Mouse (Mus musculus) splenic B cell, adult 2 months (primary cell): Measurements from ENCODE around the gene Sgpl1.
"Not testable (repeated sequence)": the region's sequence is repeated elsewhere in the genome, so short reads cannot be mapped to it uniquely, and the experiment has no call there.

Experiments used
- DNase-seq: peaks from one replicate; pipeline ENCODE4 v3.0.0-alpha.2; 2011; ENCODE audit warnings: low read depth, low spot score
- H3K27me3 ChIP-seq: 2 replicates; pipeline ENCODE4 v1.6.1; 2012; ENCODE audit warnings: mild to moderate bottlenecking, low read length, moderate library complexity, mixed read lengths; ENCODE audit not compliant: control insufficient read depth, poor library complexity, insufficient read depth, severe bottlenecking
- H3K36me3 ChIP-seq: 2 replicates; pipeline ENCODE4 v1.6.1; 2012; ENCODE audit warnings: mild to moderate bottlenecking, low read length, moderate library complexity, mixed read lengths; ENCODE audit not compliant: control insufficient read depth, poor library complexity, insufficient read depth, severe bottlenecking

The Sgpl1 gene

DNA sequence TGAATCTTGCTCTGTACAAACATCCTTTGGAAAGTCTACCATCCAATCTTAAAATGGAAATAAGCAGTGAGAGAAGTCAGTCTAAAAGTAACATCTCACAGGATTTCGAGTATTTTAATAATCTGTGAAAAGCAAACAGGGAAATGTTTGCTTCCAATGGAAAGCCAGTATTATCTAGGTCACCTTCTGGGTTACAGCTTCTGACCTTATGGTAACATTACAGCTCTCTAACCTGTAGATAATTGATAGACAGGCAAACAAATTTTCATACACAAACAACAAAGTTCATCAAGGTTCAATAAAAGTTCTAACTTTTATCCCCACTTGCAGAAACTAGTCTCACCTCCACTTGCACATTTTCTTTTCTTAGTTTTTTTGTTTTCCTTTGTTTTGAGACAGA lies 9.9 kb downstream of the Sgpl1 start:
- no peaks in the 10 kb centered on the region for H3K27me3 ChIP-seq
- no peaks in the 10 kb centered on the region for H3K36me3 ChIP-seq
- DNase-seq: no peak

GRCm38 (mm10) chr10:61135226-61135839 lies 12.2 kb downstream of the Sgpl1 start:
- no peaks in the 10 kb centered on the region for H3K27me3 ChIP-seq
- DNase-seq: peak; percentile 43
- H3K36me3 ChIP-seq: no peaks in the 10 kb centered on the region

- no peak for DNase-seq
These were observed 13.5 kb downstream of the Sgpl1 start for GRCm38 (mm10) chr10:61134041-61134440.

DNA sequence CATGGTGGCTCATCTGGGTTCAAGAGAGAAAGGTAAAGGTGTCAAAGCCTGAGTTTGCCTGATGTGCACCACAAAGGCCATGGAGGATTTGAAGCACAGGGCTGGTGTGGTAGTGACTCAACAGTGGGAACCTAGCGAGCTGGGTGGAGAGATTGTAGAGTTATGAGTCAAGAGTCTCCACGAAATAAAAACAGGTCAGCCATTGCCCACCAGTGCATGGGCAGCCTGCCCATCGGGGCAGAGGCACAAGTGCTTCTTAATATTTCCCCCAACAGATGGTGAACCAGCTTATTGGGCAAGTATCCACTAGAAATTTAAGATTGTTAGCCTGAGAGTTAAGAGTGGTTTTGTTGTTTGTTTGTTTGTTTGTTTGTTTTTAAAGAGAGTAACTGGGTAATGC lies 16.5 kb downstream of the Sgpl1 start:
- DNase-seq: no peak
- Histone ChIP-seq H3K36me3 (no peaks in the 10 kb centered on the region), H3K27me3 (no peaks in the 10 kb centered on the region)

More at GRCm38 (mm10) chr10:61134041-61134440, 13.5 kb downstream of the Sgpl1 start:
- Histone ChIP-seq H3K36me3 (no peaks in the 10 kb centered on the region), H3K27me3 (no peaks in the 10 kb centered on the region)

DNA sequence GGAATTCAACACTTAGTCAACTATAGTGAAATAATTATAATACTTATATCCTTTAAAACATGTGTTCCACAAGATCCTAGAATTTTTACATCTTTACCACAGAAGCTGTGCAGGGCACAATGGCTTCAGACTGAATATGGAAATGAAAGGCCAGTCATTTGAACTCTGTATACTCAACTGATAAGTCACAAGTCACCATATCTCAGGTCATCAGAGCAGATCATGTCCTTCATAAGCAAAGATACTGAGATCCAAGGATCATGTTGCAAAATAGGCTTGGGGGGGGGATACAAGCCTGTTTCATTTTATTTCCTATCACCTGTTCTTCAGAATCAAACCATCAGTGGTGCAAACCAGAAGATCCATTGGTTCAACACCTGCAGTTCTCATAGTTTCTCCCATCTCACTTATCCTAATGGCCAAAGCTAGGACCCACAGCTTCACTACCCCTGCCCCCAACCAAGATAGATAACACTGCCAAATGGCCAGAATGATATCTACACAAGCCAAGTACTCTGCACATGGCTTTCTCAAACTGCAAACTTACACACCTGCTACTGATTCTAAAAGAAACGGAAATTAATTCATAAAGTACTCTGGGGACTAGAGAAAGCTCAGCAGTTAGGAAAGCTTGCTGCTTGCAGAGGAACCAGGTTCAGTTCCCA lies 18.7 kb downstream of the Sgpl1 start:
- no peak for DNase-seq
- H3K36me3 ChIP-seq: no peaks in the 10 kb centered on the region
- no peaks in the 10 kb centered on the region for H3K27me3 ChIP-seq

- no peaks in the 10 kb centered on the region for H3K27me3 ChIP-seq
- no peaks in the 10 kb centered on the region for H3K36me3 ChIP-seq
- no peak for DNase-seq
These were observed 23.0 kb downstream of the Sgpl1 start for GRCm38 (mm10) chr10:61124462-61124861.

DNA sequence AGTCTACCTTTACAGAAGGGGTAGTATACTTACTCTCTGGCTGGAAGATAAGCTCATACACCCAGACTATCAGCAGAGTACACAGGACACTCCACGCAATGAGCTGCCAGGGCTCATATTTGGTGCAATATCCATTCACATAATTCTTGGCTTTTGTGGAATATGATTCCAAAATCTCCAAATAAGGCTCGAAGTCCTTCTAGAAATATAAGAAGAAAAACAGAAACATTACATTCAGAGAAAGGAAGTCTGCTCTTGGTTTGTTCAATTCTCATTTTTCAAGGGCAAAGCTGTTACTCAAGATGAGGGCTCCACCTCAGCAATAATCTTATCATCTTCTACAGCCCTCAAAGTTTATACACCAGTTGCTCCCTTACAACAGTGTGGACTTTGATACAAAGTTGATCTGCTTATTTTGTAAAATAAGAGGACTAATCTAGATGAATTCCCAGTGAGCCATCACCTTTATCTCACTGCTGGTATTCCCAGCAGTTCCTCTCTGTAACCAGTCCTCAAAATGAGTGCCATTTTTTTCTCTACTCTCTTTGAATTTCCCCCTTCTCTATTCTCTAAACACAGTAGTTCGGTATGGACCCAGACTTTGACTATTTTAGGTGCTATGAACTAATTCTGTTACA lies 24.1 kb downstream of the Sgpl1 start:
- Histone ChIP-seq H3K27me3 (no peaks in the 10 kb centered on the region), H3K36me3 (no peaks in the 10 kb centered on the region)
- DNase-seq: no peak

DNA sequence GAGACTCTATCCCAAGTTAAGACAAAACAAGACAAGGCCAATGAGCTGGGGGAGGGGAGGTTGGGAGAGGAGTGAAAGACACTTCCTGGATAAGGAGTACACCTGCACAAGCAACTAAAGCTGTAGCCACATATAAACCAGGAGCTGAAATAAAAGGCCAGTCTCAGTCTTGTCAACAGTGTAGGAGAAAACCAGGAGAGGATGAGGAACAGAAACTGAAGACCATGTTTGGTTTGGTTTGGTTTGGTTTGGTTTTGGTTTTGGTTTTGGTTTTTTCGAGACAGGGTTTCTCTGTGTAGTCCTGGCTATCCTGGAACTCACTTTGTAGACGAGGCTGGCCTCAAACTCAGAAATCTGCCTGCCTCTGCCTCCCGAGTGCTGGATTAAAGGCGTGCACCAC lies 25.8 kb downstream of the Sgpl1 start:
- DNase-seq: peak; percentile 48
- not testable (repeated sequence) for H3K36me3 ChIP-seq

GRCm38 (mm10) chr10:61114246-61114720 lies 33.2 kb downstream of the Sgpl1 start:
- Histone ChIP-seq H3K27me3 (no peaks in the 10 kb centered on the region), H3K36me3 (peaks cover 3% of the 10 kb centered on the region)
- peak; percentile 51 for DNase-seq

More for the DNA sequence above, 25.8 kb downstream of the Sgpl1 start:
- H3K27me3 ChIP-seq: not testable (repeated sequence)

DNA sequence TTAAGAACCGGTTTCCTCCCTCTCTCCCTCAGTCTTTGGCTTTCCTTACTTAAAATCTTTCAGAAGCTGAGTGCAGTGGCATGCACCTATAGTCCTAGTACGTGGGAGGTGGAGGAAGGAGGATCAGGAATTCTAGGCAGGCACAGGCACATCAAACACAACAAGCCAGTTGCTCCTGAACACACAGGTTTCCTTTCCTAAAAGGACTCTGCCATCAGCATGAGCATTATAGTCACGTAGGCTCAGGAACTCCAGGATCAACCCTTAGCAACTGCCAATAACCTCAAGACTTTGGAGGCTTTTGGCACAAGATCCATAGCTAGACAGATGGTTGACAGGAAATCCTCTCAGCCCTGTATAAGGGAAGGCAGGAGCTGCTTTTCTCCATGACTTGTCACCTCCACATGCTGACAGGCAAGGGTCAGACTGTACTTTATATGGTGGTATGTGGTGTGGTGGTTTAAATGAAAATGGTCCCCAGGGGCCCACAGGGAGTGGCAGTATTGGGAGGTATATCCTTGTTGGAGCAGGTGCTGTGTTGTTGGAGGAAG lies 43.9 kb downstream of the Sgpl1 start:
- Histone ChIP-seq H3K36me3 (peaks cover 18% of the 10 kb centered on the region; the same call in 1 of the 2 replicates), H3K27me3 (no peaks in the 10 kb centered on the region)
- no peak for DNase-seq

DNA sequence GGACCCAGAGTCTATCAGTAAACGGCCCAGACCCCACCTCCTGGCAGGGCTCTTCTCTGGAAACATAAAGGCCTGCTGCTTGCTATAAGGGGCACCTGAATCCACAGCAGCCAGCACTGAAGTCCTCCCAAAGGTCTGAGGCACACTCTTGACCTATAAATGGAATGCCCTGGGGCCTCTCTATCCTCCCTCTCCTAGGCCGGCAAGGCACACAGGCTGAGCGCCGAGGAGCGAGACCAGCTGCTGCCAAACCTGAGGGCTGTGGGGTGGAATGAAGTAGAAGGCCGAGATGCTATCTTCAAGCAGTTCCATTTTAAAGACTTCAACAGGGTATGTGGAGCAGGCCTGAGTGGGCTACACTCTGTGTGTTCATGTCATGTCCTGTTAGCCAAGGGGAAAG lies 55.6 kb downstream of the Sgpl1 start:
- H3K36me3 ChIP-seq: no peaks in the 10 kb centered on the region
- H3K27me3 ChIP-seq: no peaks in the 10 kb centered on the region
- no peak for DNase-seq

- no peak for DNase-seq
- H3K36me3 ChIP-seq: no peaks in the 10 kb centered on the region
These were observed 58.0 kb downstream of the Sgpl1 start, which contains the start of gene Pcbd1 for GRCm38 (mm10) chr10:61089170-61090142. Gene Pcbd1, plus strand, starts transcription at chr10:61089331.

DNA sequence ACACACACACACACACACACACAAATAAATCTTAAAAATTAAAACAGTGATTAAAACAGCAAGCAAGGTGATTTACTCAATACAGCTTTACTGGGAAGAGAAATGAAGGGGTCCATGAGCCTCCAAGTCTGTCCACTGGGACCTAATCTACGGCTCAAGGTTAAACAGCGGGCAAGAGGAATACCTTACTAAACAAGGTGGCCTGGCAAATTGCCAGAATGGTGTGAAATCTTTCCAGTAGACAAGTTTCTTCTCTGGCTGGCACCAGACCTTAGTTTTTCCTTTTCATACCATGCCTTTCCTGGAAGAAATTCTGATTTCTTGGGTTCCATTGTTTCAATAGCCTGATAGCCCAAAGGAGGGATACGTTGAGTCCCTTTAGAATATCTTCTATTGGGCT lies 59.0 kb downstream of the Sgpl1 start:
- DNase-seq: no peak
- Histone ChIP-seq H3K36me3 (no peaks in the 10 kb centered on the region), H3K27me3 (no peaks in the 10 kb centered on the region)

More at GRCm38 (mm10) chr10:61089170-61090142, 58.0 kb downstream of the Sgpl1 start, which contains the start of gene Pcbd1:
- no peaks in the 10 kb centered on the region for H3K27me3 ChIP-seq

- no peaks in the 10 kb centered on the region for H3K27me3 ChIP-seq
- DNase-seq: no peak
- no peaks in the 10 kb centered on the region for H3K36me3 ChIP-seq
These were observed 61.0 kb downstream of the Sgpl1 start for GRCm38 (mm10) chr10:61086502-61086901.
